Mouse (Mus musculus): ENCODE measurements around the gene Pdzph1. TPM values are rescaled to one million over a fixed set of nuclear protein-coding genes. Genes with fewer than 3 reads are reported as not detected.

Gene Pdzph1
- polyA plus RNA-seq, 1 experiment from 2014 or later: not detected

GRCm38 (mm10) chr17:59011546-59012307, 20.6 kb upstream of the Pdzph1 start:
- Histone ChIP-seq H3K4me3 (ENCODE audit: low read length) (no peak overlapping the region), H3K4me2 (ENCODE audit: low read depth, low read length) (no peak overlapping the region; the same call in 1 of the 2 replicates), H3K27me3 (ENCODE audit: control insufficient read depth, insufficient read depth, low read depth, low read length) (no peaks in the 10 kb centered on the region), H3K9ac (ENCODE audit: low read length) (no peak overlapping the region), H3K27ac (ENCODE audit: low read length) (no peak overlapping the region), H3K9me3 (ENCODE audit: control insufficient read depth, low read length) (no peaks in the 10 kb centered on the region), H3K36me3 (ENCODE audit: control insufficient read depth, insufficient read depth, low read length) (no peaks in the 10 kb centered on the region), H3K4me1 (replicated peaks; ENCODE audit: control insufficient read depth, insufficient read depth, low read length) (no peaks in the 10 kb centered on the region)
- no peak for ATAC-seq (ENCODE audit: low read depth)
- 74% methylated on average over 13 of the region's 13 CpGs for WGBS

GRCm38 (mm10) chr17:58973237-58973636, 17.9 kb downstream of the Pdzph1 start:
- 64% methylated on average over 5 of the region's 5 CpGs for WGBS
- Histone ChIP-seq H3K27ac (ENCODE audit: low read length) (no peak overlapping the region), H3K9me3 (ENCODE audit: control insufficient read depth, low read length) (no peaks in the 10 kb centered on the region), H3K4me1 (replicated peaks; ENCODE audit: control insufficient read depth, insufficient read depth, low read length) (no peaks in the 10 kb centered on the region), H3K36me3 (ENCODE audit: control insufficient read depth, insufficient read depth, low read length) (no peaks in the 10 kb centered on the region), H3K4me2 (ENCODE audit: low read depth, low read length) (no peak overlapping the region), H3K4me3 (ENCODE audit: low read length) (no peak overlapping the region), H3K9ac (ENCODE audit: low read length) (no peak overlapping the region), H3K27me3 (ENCODE audit: control insufficient read depth, insufficient read depth, low read depth, low read length) (no peaks in the 10 kb centered on the region)
- ATAC-seq (ENCODE audit: low read depth): no peak

GRCm38 (mm10) chr17:58959905-58960304, 31.3 kb downstream of the Pdzph1 start:
- Histone ChIP-seq H3K4me2 (ENCODE audit: low read depth, low read length) (no peak overlapping the region), H3K27ac (ENCODE audit: low read length) (no peak overlapping the region), H3K9me3 (ENCODE audit: control insufficient read depth, low read length) (no peaks in the 10 kb centered on the region), H3K9ac (ENCODE audit: low read length) (no peak overlapping the region), H3K36me3 (ENCODE audit: control insufficient read depth, insufficient read depth, low read length) (no peaks in the 10 kb centered on the region), H3K27me3 (ENCODE audit: control insufficient read depth, insufficient read depth, low read depth, low read length) (no peaks in the 10 kb centered on the region), H3K4me1 (replicated peaks; ENCODE audit: control insufficient read depth, insufficient read depth, low read length) (no peaks in the 10 kb centered on the region), H3K4me3 (ENCODE audit: low read length) (no peak overlapping the region)
- WGBS: 27% methylated on average over 3 of the region's 3 CpGs
- ATAC-seq (ENCODE audit: low read depth): no peak

- Histone ChIP-seq H3K9ac (ENCODE audit: low read length) (no peak overlapping the region), H3K27me3 (ENCODE audit: control insufficient read depth, insufficient read depth, low read depth, low read length) (no peaks in the 10 kb centered on the region), H3K4me1 (replicated peaks; ENCODE audit: control insufficient read depth, insufficient read depth, low read length) (no peaks in the 10 kb centered on the region), H3K9me3 (ENCODE audit: control insufficient read depth, low read length) (no peaks in the 10 kb centered on the region), H3K4me2 (ENCODE audit: low read depth, low read length) (no peak overlapping the region), H3K36me3 (ENCODE audit: control insufficient read depth, insufficient read depth, low read length) (no peaks in the 10 kb centered on the region), H3K4me3 (ENCODE audit: low read length) (no peak overlapping the region), H3K27ac (ENCODE audit: low read length) (no peak overlapping the region)
- no peak for ATAC-seq (ENCODE audit: low read depth)
- 90% methylated on average over 1 of the region's 1 CpGs for WGBS
These were observed 34.1 kb downstream of the Pdzph1 start for GRCm38 (mm10) chr17:58957055-58957454.

GRCm38 (mm10) chr17:58943015-58943822, 48.0 kb downstream of the Pdzph1 start:
- no peak overlapping the region for H3K27ac ChIP-seq (ENCODE audit: low read length)
- ATAC-seq (ENCODE audit: low read depth): no peak
- H3K36me3 ChIP-seq (ENCODE audit: control insufficient read depth, insufficient read depth, low read length): no peaks in the 10 kb centered on the region
- WGBS: 74% methylated on average over 10 of the region's 10 CpGs
- no peak overlapping the region for H3K4me2 ChIP-seq (ENCODE audit: low read depth, low read length)
- no peak overlapping the region for H3K4me3 ChIP-seq (ENCODE audit: low read length)
- H3K9ac ChIP-seq (ENCODE audit: low read length): no peak overlapping the region
- no peaks in the 10 kb centered on the region for H3K4me1 ChIP-seq (replicated peaks; ENCODE audit: control insufficient read depth, insufficient read depth, low read length)
- no peaks in the 10 kb centered on the region for H3K27me3 ChIP-seq (ENCODE audit: control insufficient read depth, insufficient read depth, low read depth, low read length)
- no peaks in the 10 kb centered on the region for H3K9me3 ChIP-seq (ENCODE audit: control insufficient read depth, low read length)

- ATAC-seq (ENCODE audit: low read depth): no peak
- Histone ChIP-seq H3K4me2 (ENCODE audit: low read depth, low read length) (no peak overlapping the region), H3K27ac (ENCODE audit: low read length) (no peak overlapping the region), H3K4me1 (replicated peaks; ENCODE audit: control insufficient read depth, insufficient read depth, low read length) (no peaks in the 10 kb centered on the region), H3K9ac (ENCODE audit: low read length) (no peak overlapping the region), H3K36me3 (ENCODE audit: control insufficient read depth, insufficient read depth, low read length) (no peaks in the 10 kb centered on the region), H3K9me3 (ENCODE audit: control insufficient read depth, low read length) (no peaks in the 10 kb centered on the region), H3K27me3 (ENCODE audit: control insufficient read depth, insufficient read depth, low read depth, low read length) (no peaks in the 10 kb centered on the region), H3K4me3 (ENCODE audit: low read length) (no peak overlapping the region)
- WGBS: 71% methylated on average over 1 of the region's 1 CpGs
These were observed 52.6 kb downstream of the Pdzph1 start for GRCm38 (mm10) chr17:58938598-58938997.

GRCm38 (mm10) chr17:58937533-58937932, 53.6 kb downstream of the Pdzph1 start:
- Histone ChIP-seq H3K27ac (ENCODE audit: low read length) (no peak overlapping the region), H3K9ac (ENCODE audit: low read length) (no peak overlapping the region), H3K4me2 (ENCODE audit: low read depth, low read length) (no peak overlapping the region), H3K36me3 (ENCODE audit: control insufficient read depth, insufficient read depth, low read length) (no peaks in the 10 kb centered on the region), H3K9me3 (ENCODE audit: control insufficient read depth, low read length) (no peaks in the 10 kb centered on the region), H3K4me3 (ENCODE audit: low read length) (no peak overlapping the region), H3K4me1 (replicated peaks; ENCODE audit: control insufficient read depth, insufficient read depth, low read length) (no peaks in the 10 kb centered on the region), H3K27me3 (ENCODE audit: control insufficient read depth, insufficient read depth, low read depth, low read length) (no peaks in the 10 kb centered on the region)
- 43% methylated on average over 4 of the region's 4 CpGs for WGBS
- ATAC-seq (ENCODE audit: low read depth): no peak

- Histone ChIP-seq H3K36me3 (ENCODE audit: control insufficient read depth, insufficient read depth, low read length) (no peaks in the 10 kb centered on the region), H3K9ac (ENCODE audit: low read length) (no peak overlapping the region), H3K4me1 (replicated peaks; ENCODE audit: control insufficient read depth, insufficient read depth, low read length) (no peaks in the 10 kb centered on the region), H3K27ac (ENCODE audit: low read length) (no peak overlapping the region), H3K4me2 (ENCODE audit: low read depth, low read length) (no peak overlapping the region), H3K4me3 (ENCODE audit: low read length) (no peak overlapping the region), H3K27me3 (ENCODE audit: control insufficient read depth, insufficient read depth, low read depth, low read length) (no peaks in the 10 kb centered on the region), H3K9me3 (ENCODE audit: control insufficient read depth, low read length) (no peaks in the 10 kb centered on the region)
- 43% methylated on average over 1 of the region's 1 CpGs for WGBS
- ATAC-seq (ENCODE audit: low read depth): no peak
These were observed 58.2 kb downstream of the Pdzph1 start for GRCm38 (mm10) chr17:58932983-58933280.

- Histone ChIP-seq H3K27me3 (ENCODE audit: control insufficient read depth, insufficient read depth, low read depth, low read length) (no peaks in the 10 kb centered on the region), H3K4me2 (ENCODE audit: low read depth, low read length) (no peak overlapping the region), H3K27ac (ENCODE audit: low read length) (no peak overlapping the region), H3K9ac (ENCODE audit: low read length) (no peak overlapping the region), H3K4me1 (replicated peaks; ENCODE audit: control insufficient read depth, insufficient read depth, low read length) (no peaks in the 10 kb centered on the region), H3K4me3 (ENCODE audit: low read length) (no peak overlapping the region), H3K9me3 (ENCODE audit: control insufficient read depth, low read length) (no peaks in the 10 kb centered on the region), H3K36me3 (ENCODE audit: control insufficient read depth, insufficient read depth, low read length) (no peaks in the 10 kb centered on the region)
- no peak for ATAC-seq (ENCODE audit: low read depth)
- 21% methylated on average over 2 of the region's 2 CpGs for WGBS
These were observed 58.7 kb downstream of the Pdzph1 start for GRCm38 (mm10) chr17:58932279-58932982.
